Mouse (Mus musculus) hindbrain, postnatal 0 days (tissue): Measurements from ENCODE around the gene AA986860. TPM values are rescaled to one million over a fixed set of nuclear protein-coding genes. Genes with fewer than 3 reads are reported as not detected.

Source experiments
- ATAC-seq: fragments of 200-750 bp; cut with Nextera tagmentation; 2 replicates; pipeline ENCODE4 v1.8.0; 2017; ENCODE audit warnings: mild to moderate bottlenecking, moderate TSS enrichment, moderate library complexity
- DNase-seq: peaks from one replicate; pipeline ENCODE4 v3.0.0-alpha.2; 2015; ENCODE audit warnings: low spot score
- H3K27ac ChIP-seq: fragments of 300-500 bp; sonication (generic); 2 replicates; pipeline ENCODE4 v1.5.1; 2014; ENCODE audit warnings: mild to moderate bottlenecking
- H3K27me3 ChIP-seq: fragments of 300-500 bp; sonication (generic); 2 replicates; pipeline ENCODE4 v1.6.1; 2014; ENCODE audit warnings: low read length, mixed read lengths; ENCODE audit not compliant: insufficient read depth
- H3K36me3 ChIP-seq: fragments of 300-500 bp; sonication (generic); 2 replicates; pipeline ENCODE4 v1.6.1; 2014; ENCODE audit warnings: low read length, mixed read lengths; ENCODE audit not compliant: insufficient read depth
- H3K4me1 ChIP-seq: fragments of 300-500 bp; sonication (generic); 2 replicates; pipeline ENCODE4 v1.6.1; 2014; ENCODE audit warnings: antibody characterized with exemption, low read length, mixed read lengths; ENCODE audit not compliant: insufficient read depth
- H3K4me2 ChIP-seq: fragments of 300-500 bp; sonication (generic); 2 replicates; pipeline ENCODE4 v1.6.1; 2014; ENCODE audit warnings: low read depth, mild to moderate bottlenecking, low read length, moderate library complexity, mixed read lengths
- H3K4me3 ChIP-seq: fragments of 300-500 bp; sonication (generic); 2 replicates; pipeline ENCODE4 v1.5.1; 2014; ENCODE audit warnings: low read length
- H3K9ac ChIP-seq: fragments of 300-500 bp; sonication (generic); replicated peaks from 2 replicates; pipeline ENCODE4 v1.6.1; 2014; ENCODE audit warnings: mild to moderate bottlenecking, low read length, moderate library complexity, mixed read lengths
- H3K9me3 ChIP-seq: fragments of 300-500 bp; sonication (generic); 2 replicates; pipeline ENCODE4 v1.6.1; 2016; ENCODE audit warnings: low read length, mixed read lengths
- CTCF ChIP-seq: IDR thresholded peaks from 2 replicates; pipeline ENCODE4 v1.5.1; 2016; ENCODE audit warnings: antibody characterized with exemption, control low read depth, low read depth
- WGBS: fragments of 180-500 bp; shearing (Covaris S2); extraction: QIAGEN DNeasy Blood & Tissue Kit; methylation state at CpG from one replicate; pipeline ENCODE4 v1.1.7; 2014; 5-methylcytosine and 5-hydroxymethylcytosine counted together
- polyA plus RNA-seq: library from polyadenylated mRNA; unstranded; fragments of >200 nt; fragmentation: Nextera tagmentation; extraction: Ambion mirVana; gene quantifications from 2 replicates; pipeline ENCODE4 v1.2.1, GENCODE M21; 2015
- total RNA-seq: library from RNA; depleted of rRNA; stranded (reverse); fragments of >200 nt; gene quantifications from 2 replicates; pipeline ENCODE4 v1.2.3, GENCODE M21; 2014; rRNA removed

Gene AA986860
- total RNA-seq (0.32 and 1.3 TPM in 2 replicates), polyA plus RNA-seq (0.58 and 0.59 TPM in 2 replicates)

- Histone ChIP-seq H3K4me3 (no peak within 1 kb of the TSS), H3K27me3 (no peaks in the 10 kb centered on the region), H3K9me3 (no peaks in the 10 kb centered on the region), H3K36me3 (no peaks in the 10 kb centered on the region), H3K4me2 (peak within 1 kb of the TSS; percentile 31), H3K27ac (no peak within 1 kb of the TSS), H3K9ac (no peak within 1 kb of the TSS), H3K4me1 (peaks cover 4% of the 10 kb centered on the region; the same call in 1 of the 2 replicates)
- ATAC-seq (peak; percentile 29; the same call in 1 of the 2 replicates), DNase-seq (no peak)
- TF ChIP-seq CTCF = no peak
- WGBS = 11% methylated on average over 10 of the region's 10 CpGs
Measured at GRCm38 (mm10) chr1:130731741-130732337, at the start of gene AA986860. TSS of gene AA986860 (plus strand) at chr1:130731976.

- 52% methylated on average over 1 of the region's 1 CpGs for WGBS
- DNase-seq = no peak
Measured at GRCm38 (mm10) chr1:130683905-130684304, 47.9 kb upstream of the AA986860 start.

GRCm38 (mm10) chr1:130698601-130699000, 33.2 kb upstream of the AA986860 start:
- no peaks in the 10 kb centered on the region for H3K27me3 ChIP-seq
- H3K36me3 ChIP-seq = peaks cover 46% of the 10 kb centered on the region
- no peaks in the 10 kb centered on the region for H3K9me3 ChIP-seq
- 92% methylated on average over 5 of the region's 5 CpGs for WGBS
- no peak overlapping the region for H3K4me3 ChIP-seq
- no peak overlapping the region for H3K4me2 ChIP-seq
- no peak overlapping the region for H3K27ac ChIP-seq
- no peaks in the 10 kb centered on the region for H3K4me1 ChIP-seq
- ATAC-seq (no peak), DNase-seq (no peak)
- H3K9ac ChIP-seq = no peak overlapping the region
- no peak for TF ChIP-seq CTCF

More at GRCm38 (mm10) chr1:130683905-130684304, 47.9 kb upstream of the AA986860 start:
- H3K4me1 ChIP-seq = no peaks in the 10 kb centered on the region
- no peak overlapping the region for H3K9ac ChIP-seq
- H3K9me3 ChIP-seq = no peaks in the 10 kb centered on the region
- no peak for TF ChIP-seq CTCF
- no peak overlapping the region for H3K4me3 ChIP-seq
- ATAC-seq = no peak
- H3K4me2 ChIP-seq = no peak overlapping the region
- no peak overlapping the region for H3K27ac ChIP-seq
- H3K36me3 ChIP-seq = 0 out of 2 replicates have a peak, but pooled peaks cover 5% of the 10 kb centered on the region
- H3K27me3 ChIP-seq = no peaks in the 10 kb centered on the region

GRCm38 (mm10) chr1:130699937-130700633, 31.7 kb upstream of the AA986860 start:
- no peak overlapping the region for H3K4me2 ChIP-seq
- no peak for TF ChIP-seq CTCF
- H3K4me3 ChIP-seq = no peak overlapping the region
- H3K27me3 ChIP-seq = no peaks in the 10 kb centered on the region
- H3K27ac ChIP-seq = no peak overlapping the region
- H3K9ac ChIP-seq = no peak overlapping the region
- DNase-seq (no peak), ATAC-seq (no peak)
- H3K36me3 ChIP-seq = peaks cover 48% of the 10 kb centered on the region
- no peaks in the 10 kb centered on the region for H3K9me3 ChIP-seq
- no peaks in the 10 kb centered on the region for H3K4me1 ChIP-seq
- WGBS = 85% methylated on average over 10 of the region's 10 CpGs

GRCm38 (mm10) chr1:130701976-130702375, 29.8 kb upstream of the AA986860 start:
- H3K4me1 ChIP-seq = no peaks in the 10 kb centered on the region
- H3K36me3 ChIP-seq = peaks cover 62% of the 10 kb centered on the region
- no peaks in the 10 kb centered on the region for H3K27me3 ChIP-seq
- ATAC-seq (no peak), DNase-seq (no peak)
- 94% methylated on average over 11 of the region's 11 CpGs for WGBS
- TF ChIP-seq CTCF = no peak
- no peaks in the 10 kb centered on the region for H3K9me3 ChIP-seq
- H3K27ac ChIP-seq = no peak overlapping the region
- H3K4me2 ChIP-seq = no peak overlapping the region
- H3K4me3 ChIP-seq = no peak overlapping the region
- H3K9ac ChIP-seq = no peak overlapping the region

- peaks cover 53% of the 10 kb centered on the region for H3K36me3 ChIP-seq
- no peak overlapping the region for H3K4me2 ChIP-seq
- H3K9me3 ChIP-seq = no peaks in the 10 kb centered on the region
Measured at GRCm38 (mm10) chr1:130703613-130704012, 28.2 kb upstream of the AA986860 start.

More at GRCm38 (mm10) chr1:130703613-130704012, 28.2 kb upstream of the AA986860 start:
- no peak overlapping the region for H3K4me3 ChIP-seq
- H3K9ac ChIP-seq = no peak overlapping the region
- no peaks in the 10 kb centered on the region for H3K27me3 ChIP-seq
- DNase-seq (no peak), ATAC-seq (no peak)
- no peak for TF ChIP-seq CTCF
- no peak overlapping the region for H3K27ac ChIP-seq
- WGBS = 86% methylated on average over 2 of the region's 2 CpGs
- no peaks in the 10 kb centered on the region for H3K4me1 ChIP-seq
